In the genomic region with DNA sequence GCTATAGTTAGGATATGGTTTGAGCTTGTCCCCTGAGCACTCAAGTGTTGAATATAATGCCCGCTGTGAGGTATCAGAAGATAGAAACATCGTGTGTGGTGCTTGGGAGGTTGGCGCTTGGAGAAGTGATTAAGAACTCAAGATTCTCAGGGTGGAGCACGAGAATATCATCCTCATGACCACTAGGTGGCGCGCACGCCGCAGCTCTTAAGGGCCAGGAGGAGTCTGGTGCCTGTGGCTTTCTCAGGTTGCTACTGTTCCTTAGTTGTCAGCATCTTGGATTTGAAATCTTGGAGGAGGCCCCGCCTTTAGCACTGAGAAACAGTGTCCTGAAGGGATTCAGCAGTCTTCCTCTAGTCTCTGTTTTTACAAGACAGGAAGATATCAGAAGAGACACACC, we compare ENCODE assay signal across 8 mouse cellular contexts. TPM values are rescaled to one million over a fixed set of nuclear protein-coding genes. Genes with fewer than 3 reads are reported as not detected.
DNase-seq lines count a peak whose midpoint lies in the region; ATAC-seq lines count a peak whose summit lies in the region.

No protein-coding gene starts in this region.

- H3K27me3 ChIP-seq in intestine, embryonic 16.5 days (replicated peaks; ENCODE audit: control insufficient read depth, insufficient read depth, low read length), result no peaks in the 10 kb centered on the region
- no peaks in the 10 kb centered on the region for H3K27me3 ChIP-seq in midbrain, embryonic 15.5 days (replicated peaks)

- no peak overlapping the region for H3K9ac ChIP-seq in intestine, embryonic 16.5 days (ENCODE audit: low read depth, low read length)
- H3K9ac ChIP-seq in midbrain, embryonic 15.5 days, result no peak overlapping the region

- no peaks in the 10 kb centered on the region for H3K36me3 ChIP-seq in intestine, embryonic 16.5 days (ENCODE audit: control insufficient read depth, insufficient read depth, low read length)
- no peaks in the 10 kb centered on the region for H3K36me3 ChIP-seq in midbrain, embryonic 15.5 days (replicated peaks)

- no peak overlapping the region for H3K4me2 ChIP-seq in intestine, embryonic 16.5 days (ENCODE audit: low read depth, low read length)
- H3K4me2 ChIP-seq in midbrain, embryonic 15.5 days, result no peak overlapping the region

- no peaks in the 10 kb centered on the region for H3K9me3 ChIP-seq in intestine, embryonic 16.5 days (ENCODE audit: control insufficient read depth, low read length)
- H3K9me3 ChIP-seq in midbrain, embryonic 15.5 days, result no peaks in the 10 kb centered on the region

- no peak overlapping the region for H3K4me3 ChIP-seq in intestine, embryonic 16.5 days (ENCODE audit: low read length)
- no peak overlapping the region for H3K4me3 ChIP-seq in midbrain, embryonic 15.5 days

- peaks cover 3% of the 10 kb centered on the region; the same call in 1 of the 2 replicates for H3K4me1 ChIP-seq in intestine, embryonic 16.5 days (ENCODE audit: control insufficient read depth, insufficient read depth, low read length)
- H3K4me1 ChIP-seq in midbrain, embryonic 15.5 days, result no peaks in the 10 kb centered on the region

- intact Hi-C loops in left cerebral cortex, postnatal 14 days (cut with DNase I), result no loop called here

- DNase-seq in adrenal gland, adult (ENCODE audit: inconsistent age in 2 of 2, low spot score in 1 of 2), result peak; percentile 60 to 88
- DNase-seq in adrenal gland, adult 8-10 months, result no peak
- peak; percentile 78 to 81 for DNase-seq in cerebellum, postnatal 14 days
- peak; percentile 82 for DNase-seq in gastrocnemius, adult 18-20 months (ENCODE audit: low spot score)
- DNase-seq in left cerebral cortex, postnatal 14 days (ENCODE audit: low spot score in 2 of 2), result peak; percentile 71 to 86
- peak; percentile 53 to 82 for DNase-seq in spleen, postnatal 10 days (ENCODE audit: low spot score in 2 of 2)

- H3K27ac ChIP-seq in intestine, embryonic 16.5 days (ENCODE audit: low read length), result no peak overlapping the region
- H3K27ac ChIP-seq in midbrain, embryonic 15.5 days, result no peak overlapping the region

- peak; percentile 56 for ATAC-seq in intestine, embryonic 16.5 days
- peak; percentile 92 for ATAC-seq in midbrain, embryonic 15.5 days (replicated peaks)

- WGBS in intestine, embryonic 16.5 days, result 4% methylated on average over 9 of the region's 9 CpGs
- WGBS in midbrain, embryonic 15.5 days, result 4% methylated on average over 9 of the region's 9 CpGs

RNA-seq across cellular contexts. Expression of gene Serpinb1a, which starts 15.5 kb away (rescaled TPM):
- total RNA-seq in adrenal gland, adult 8-10 months (2022), result 100 to 1,000 TPM in 1 of 4 experiments, 10 to 100 TPM in 1, 1 to 10 TPM in 2; 5.5 to 130 (median 37.7) TPM
- total RNA-seq in gastrocnemius, adult 18-20 months (2021), result 1 to 10 TPM; 3.2 to 5.3 TPM
- polyA plus RNA-seq in intestine, embryonic 16.5 days (2015; fragmentation: Nextera tagmentation; extraction: Ambion mirVana), result 238 and 273 TPM in 2 replicates
- 1 to 10 TPM; 1.3 to 2.7 TPM for total RNA-seq in left cerebral cortex, postnatal 14 days (2021)
- 2.9 and 3.0 TPM in 2 replicates for polyA plus RNA-seq in midbrain, embryonic 15.5 days (2015; fragmentation: Nextera tagmentation; extraction: Ambion mirVana)

RNA-seq across cellular contexts. Expression of gene Serpinb1c, which starts 31.5 kb away (rescaled TPM):
- total RNA-seq in adrenal gland, adult 8-10 months (2022), result not detected
- 1 to 10 TPM; 1.7 to 1.9 TPM for total RNA-seq in gastrocnemius, adult 18-20 months (2021)
- polyA plus RNA-seq in intestine, embryonic 16.5 days (2015; fragmentation: Nextera tagmentation; extraction: Ambion mirVana), result 0.09 TPM in 1 of 2 replicates, not detected in the other
- not detected for total RNA-seq in left cerebral cortex, postnatal 14 days (2021)
- not detected in 2 replicates for polyA plus RNA-seq in midbrain, embryonic 15.5 days (2015; fragmentation: Nextera tagmentation; extraction: Ambion mirVana)
